In the genomic region with DNA sequence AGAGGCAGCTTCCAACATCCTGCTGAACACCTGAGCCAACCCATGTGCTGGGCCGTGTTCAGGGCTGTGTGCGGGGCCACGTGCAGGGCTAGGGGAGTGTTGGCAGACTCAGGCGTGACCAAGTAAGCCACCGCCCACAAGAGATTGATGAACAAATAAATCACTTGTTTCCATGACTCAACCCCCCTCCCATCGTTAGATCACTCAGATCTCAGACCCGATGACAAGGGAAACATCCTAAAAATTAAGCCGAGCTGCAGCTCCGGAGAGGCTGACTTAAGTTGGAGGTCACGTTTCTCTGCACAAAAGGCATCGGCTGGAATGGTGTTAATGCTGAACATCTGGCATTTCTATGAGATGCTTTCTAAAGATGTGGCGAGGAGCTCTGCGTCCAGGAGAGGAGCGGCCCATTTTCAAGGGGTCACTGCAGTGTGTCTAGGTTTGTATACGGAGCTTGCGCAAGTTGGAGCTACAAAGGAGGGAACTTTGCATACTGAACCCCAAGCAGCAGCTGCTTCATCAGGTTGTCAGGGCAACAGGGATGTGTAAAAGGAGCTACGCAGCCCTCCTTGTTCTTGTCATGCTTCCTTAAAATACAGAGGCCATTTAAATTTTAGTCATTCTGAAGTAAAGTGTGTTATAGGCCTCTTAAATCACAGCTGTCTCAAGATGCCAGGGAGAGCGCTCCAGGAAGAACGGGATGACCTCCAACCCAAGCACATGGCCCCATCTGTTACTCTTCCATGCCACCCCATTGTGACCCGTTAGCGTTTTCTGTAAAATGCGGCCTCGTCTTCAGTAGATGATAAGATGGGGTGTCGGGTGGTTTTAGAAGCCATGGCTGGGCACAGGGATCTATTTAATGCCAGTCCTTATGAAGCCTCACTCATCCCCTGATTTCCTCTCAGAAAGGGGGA, we compare ENCODE assay signal across 9 mouse cellular contexts.
DNase-seq lines count a peak whose midpoint lies in the region; ATAC-seq lines count a peak whose summit lies in the region.
"Had no signal": no experiment of that assay in that cellular context is flagged by ENCODE, and none has a peak within 500 bp of the region (broad histone marks: within the 10 kb centered on the region; RNA-seq: fewer than 3 reads in every experiment).

No protein-coding gene starts in this region.

- no peaks in the 10 kb centered on the region for H3K9me3 ChIP-seq in intestine, embryonic 14.5 days (ENCODE audit: control insufficient read depth, low read length)
- H3K9me3 ChIP-seq in intestine, embryonic 16.5 days (ENCODE audit: control insufficient read depth, low read length) = no peaks in the 10 kb centered on the region
- no peaks in the 10 kb centered on the region for H3K9me3 ChIP-seq in forebrain, embryonic 12.5 days

- H3K36me3 ChIP-seq in intestine, embryonic 14.5 days (ENCODE audit: control insufficient read depth, insufficient read depth, low read length) = no peaks in the 10 kb centered on the region
- no peaks in the 10 kb centered on the region for H3K36me3 ChIP-seq in intestine, embryonic 16.5 days (ENCODE audit: control insufficient read depth, insufficient read depth, low read length)
- H3K36me3 ChIP-seq in forebrain, embryonic 12.5 days (replicated peaks) = no peaks in the 10 kb centered on the region

- H3K4me2 ChIP-seq in intestine, embryonic 14.5 days (ENCODE audit: low read length) = no peak overlapping the region
- no peak overlapping the region for H3K4me2 ChIP-seq in intestine, embryonic 16.5 days (ENCODE audit: low read depth, low read length)
- peak overlapping the region; percentile 11; the same call in 1 of the 2 replicates for H3K4me2 ChIP-seq in forebrain, embryonic 12.5 days

- ATAC-seq in intestine, embryonic 14.5 days (replicated peaks; ENCODE audit: low FRiP score, low TSS enrichment, low read depth) = no peak
- no peak for ATAC-seq in intestine, embryonic 16.5 days
- peak; percentile 63; the same call in 1 of the 2 replicates for ATAC-seq in forebrain, embryonic 12.5 days (ENCODE audit: low FRiP score)
- ATAC-seq in megakaryocyte-erythroid progenitor cell, adult 5-6 weeks (replicated peaks; ENCODE audit: low FRiP score, low TSS enrichment, poor library complexity, severe bottlenecking) = no peak

- peak; percentile 49 for DNase-seq in intestine, embryonic 14.5 days (ENCODE audit: low spot score)
- peak; percentile 5 to 31 for DNase-seq in left cerebral cortex, adult 8-10 months (ENCODE audit: low spot score in 2 of 2)
- DNase-seq in right cerebral cortex, adult 2 months (ENCODE audit: low spot score in 2 of 2) = peak; percentile 41 to 60
- no peak for DNase-seq in ovary, postnatal 36 days (ENCODE audit: low spot score)
- no peak for DNase-seq in thymus, adult 18-20 months

- peaks cover 9% of the 10 kb centered on the region; the same call in 1 of the 2 replicates for H3K4me1 ChIP-seq in intestine, embryonic 14.5 days (replicated peaks; ENCODE audit: control insufficient read depth, insufficient read depth, low read length)
- H3K4me1 ChIP-seq in intestine, embryonic 16.5 days (ENCODE audit: control insufficient read depth, insufficient read depth, low read length) = peaks cover 3% of the 10 kb centered on the region; the same call in 1 of the 2 replicates
- peaks cover 16% of the 10 kb centered on the region for H3K4me1 ChIP-seq in forebrain, embryonic 12.5 days

- no peak overlapping the region for H3K4me3 ChIP-seq in intestine, embryonic 14.5 days (ENCODE audit: low read depth, low read length)
- no peak overlapping the region for H3K4me3 ChIP-seq in intestine, embryonic 16.5 days (ENCODE audit: low read length)
- H3K4me3 ChIP-seq in forebrain, embryonic 12.5 days (replicated peaks) = no peak overlapping the region

- 68% methylated on average over 24 of the region's 24 CpGs for WGBS in intestine, embryonic 14.5 days
- WGBS in intestine, embryonic 16.5 days = 58% methylated on average over 24 of the region's 24 CpGs
- WGBS in forebrain, embryonic 12.5 days = 59% methylated on average over 24 of the region's 24 CpGs

- no peak overlapping the region for H3K9ac ChIP-seq in intestine, embryonic 14.5 days (ENCODE audit: low read length)
- no peak overlapping the region for H3K9ac ChIP-seq in intestine, embryonic 16.5 days (ENCODE audit: low read depth, low read length)
- H3K9ac ChIP-seq in forebrain, embryonic 12.5 days = no peak overlapping the region

- no peak overlapping the region for H3K27ac ChIP-seq in intestine, embryonic 14.5 days (ENCODE audit: low read depth)
- no peak overlapping the region for H3K27ac ChIP-seq in intestine, embryonic 16.5 days (ENCODE audit: low read length)
- no peak overlapping the region for H3K27ac ChIP-seq in forebrain, embryonic 12.5 days
- H3K27ac ChIP-seq: macrophage had no signal

- no peaks in the 10 kb centered on the region for H3K27me3 ChIP-seq in intestine, embryonic 14.5 days (replicated peaks; ENCODE audit: control insufficient read depth, insufficient read depth, low read length)
- H3K27me3 ChIP-seq in intestine, embryonic 16.5 days (replicated peaks; ENCODE audit: control insufficient read depth, insufficient read depth, low read length) = no peaks in the 10 kb centered on the region
- no peaks in the 10 kb centered on the region for H3K27me3 ChIP-seq in forebrain, embryonic 12.5 days

Comparison
In these comparisons a context has a peak if more than half of its experiments do, and no peak if none do; other contexts are left out.
1. DNase-seq: peak in intestine, embryonic 14.5 days (single experiment), left cerebral cortex, adult 8-10 months (2 of 2) and right cerebral cortex, adult 2 months (2 of 2); none in ovary, postnatal 36 days (single experiment) and thymus, adult 18-20 months (0 of 2).